Mouse (Mus musculus): Measurements from ENCODE around the gene Ric1. TPM values are rescaled to one million over a fixed set of nuclear protein-coding genes. Genes with fewer than 3 reads are reported as not detected.

The Ric1 gene
- polyA plus RNA-seq (2014; fragmentation: Nextera tagmentation; extraction: Ambion mirVana), result 15.9 and 16.0 TPM in 2 replicates

DNA sequence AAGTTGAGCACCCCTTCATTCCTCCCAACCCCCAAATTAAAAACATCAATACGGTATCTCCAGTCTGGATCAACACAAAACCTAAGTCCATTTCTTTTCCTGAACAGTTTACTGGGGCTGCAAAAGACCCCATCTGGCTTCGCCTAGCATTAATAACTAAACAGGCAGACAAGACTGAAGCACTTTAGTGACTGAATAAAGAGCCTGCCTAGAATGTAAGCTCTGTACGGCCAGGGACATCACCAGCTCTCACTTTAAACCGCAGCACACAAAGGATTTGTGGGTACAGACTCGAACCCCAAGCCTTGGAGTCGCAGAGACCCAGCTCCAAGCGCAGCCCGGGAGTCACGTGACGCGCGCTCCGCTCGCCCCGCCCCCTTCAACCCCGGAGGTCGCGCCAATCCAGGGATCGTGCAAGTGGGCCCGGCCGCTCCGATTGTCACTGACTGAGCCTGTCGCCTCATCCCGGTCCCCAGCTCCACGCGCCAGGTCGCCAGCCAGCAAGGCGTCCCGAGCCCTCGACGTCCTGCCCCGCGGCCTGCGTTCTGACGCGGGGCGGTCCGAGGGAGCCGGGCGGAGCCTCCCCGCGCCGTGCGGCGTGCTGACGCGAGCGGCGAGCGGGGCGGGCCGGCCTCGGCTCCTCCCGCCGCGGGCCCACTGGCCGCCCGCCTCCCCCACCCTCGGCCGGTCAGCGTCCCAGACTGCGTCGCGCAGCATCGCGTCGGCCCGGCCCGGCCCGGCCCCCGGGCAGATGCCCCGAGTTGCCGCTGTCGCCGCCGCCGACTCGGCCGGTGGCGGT is at the start of gene Ric1:
TSS of gene Ric1 (plus strand) at position 646 of the 799 bp plus-strand sequence.
- Histone ChIP-seq H3K4me2 (peak within 1 kb of the TSS; percentile 83), H3K9me3 (ENCODE audit: low read depth, low read length) (no peaks in the 10 kb centered on the region), H3K4me1 (ENCODE audit: insufficient read depth) (peaks cover 4% of the 10 kb centered on the region; the same call in 1 of the 2 replicates), H3K4me3 (ENCODE audit: low read depth, low read length) (peak within 1 kb of the TSS; percentile 83), H3K9ac (peak within 1 kb of the TSS; percentile 91), H3K27ac (ENCODE audit: low read depth) (peak within 1 kb of the TSS; percentile 96), H3K36me3 (ENCODE audit: insufficient read depth) (no peaks in the 10 kb centered on the region), H3K27me3 (ENCODE audit: insufficient read depth, low read length) (no peaks in the 10 kb centered on the region)
- peak; percentile 94 for DNase-seq
- no peak for TF ChIP-seq CTCF (IDR thresholded peaks at IDR 0.05; ENCODE audit: low read depth)
- under 1% methylated on average over 79 of the region's 80 CpGs for WGBS
- ATAC-seq (ENCODE audit: insufficient read depth), result peak; percentile 98

GRCm38 (mm10) chr19:29472424-29472823 is 49.7 kb upstream of the Ric1 start:
- DNase-seq (no peak), ATAC-seq (ENCODE audit: insufficient read depth) (no peak)
- Histone ChIP-seq H3K36me3 (ENCODE audit: insufficient read depth) (no peaks in the 10 kb centered on the region), H3K4me3 (ENCODE audit: low read depth, low read length) (no peak overlapping the region), H3K4me1 (ENCODE audit: insufficient read depth) (0 out of 2 replicates have a peak, but pooled peaks cover 9% of the 10 kb centered on the region), H3K27ac (ENCODE audit: low read depth) (no peak overlapping the region), H3K9me3 (ENCODE audit: low read depth, low read length) (no peaks in the 10 kb centered on the region), H3K9ac (no peak overlapping the region), H3K4me2 (no peak overlapping the region), H3K27me3 (ENCODE audit: insufficient read depth, low read length) (no peaks in the 10 kb centered on the region)
- 63% methylated on average over 8 of the region's 8 CpGs for WGBS
- TF ChIP-seq CTCF (IDR thresholded peaks at IDR 0.05; ENCODE audit: low read depth), result no peak

DNA sequence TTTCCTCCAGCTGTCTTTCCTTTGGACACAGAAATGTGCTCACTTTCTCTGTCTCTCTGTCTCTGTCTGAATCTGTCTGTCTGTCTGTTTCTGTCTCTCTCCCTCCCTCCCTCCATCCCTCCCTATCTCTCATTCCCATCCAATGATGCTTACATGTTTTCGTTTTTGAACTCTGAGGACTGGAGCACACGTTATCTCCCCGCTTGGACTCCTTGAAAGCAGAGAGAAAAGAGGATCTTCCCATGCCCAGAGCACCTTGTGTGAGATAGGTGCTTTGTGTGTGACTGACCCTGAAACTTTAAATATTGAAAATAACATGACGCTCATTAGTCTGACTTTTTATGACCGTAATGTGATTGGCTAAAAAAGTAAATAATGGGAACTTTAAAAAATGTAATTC is 49.1 kb upstream of the Ric1 start:
- Histone ChIP-seq H3K9ac (no peak overlapping the region), H3K4me1 (ENCODE audit: insufficient read depth) (0 out of 2 replicates have a peak, but pooled peaks cover 9% of the 10 kb centered on the region), H3K9me3 (ENCODE audit: low read depth, low read length) (no peaks in the 10 kb centered on the region), H3K27ac (ENCODE audit: low read depth) (no peak overlapping the region), H3K4me3 (ENCODE audit: low read depth, low read length) (no peak overlapping the region), H3K36me3 (ENCODE audit: insufficient read depth) (no peaks in the 10 kb centered on the region), H3K27me3 (ENCODE audit: insufficient read depth, low read length) (no peaks in the 10 kb centered on the region), H3K4me2 (no peak overlapping the region)
- ATAC-seq (ENCODE audit: insufficient read depth) (no peak), DNase-seq (no peak)
- no peak for TF ChIP-seq CTCF (IDR thresholded peaks at IDR 0.05; ENCODE audit: low read depth)
- WGBS, result 77% methylated on average over 5 of the region's 5 CpGs

- no peaks in the 10 kb centered on the region for H3K9me3 ChIP-seq (ENCODE audit: low read depth, low read length)
- 54% methylated on average over 2 of the region's 2 CpGs for WGBS
- TF ChIP-seq CTCF (IDR thresholded peaks at IDR 0.05; ENCODE audit: low read depth), result no peak
- no peaks in the 10 kb centered on the region for H3K36me3 ChIP-seq (ENCODE audit: insufficient read depth)
- no peak overlapping the region for H3K27ac ChIP-seq (ENCODE audit: low read depth)
- ATAC-seq (ENCODE audit: insufficient read depth), result no peak
- H3K4me3 ChIP-seq (ENCODE audit: low read depth, low read length), result no peak overlapping the region
- H3K27me3 ChIP-seq (ENCODE audit: insufficient read depth, low read length), result no peaks in the 10 kb centered on the region; the same call in 1 of the 2 replicates
- DNase-seq, result no peak
- H3K4me2 ChIP-seq, result no peak overlapping the region
- 0 out of 2 replicates have a peak, but pooled peaks cover 5% of the 10 kb centered on the region for H3K4me1 ChIP-seq (ENCODE audit: insufficient read depth)
- no peak overlapping the region for H3K9ac ChIP-seq
Measured at GRCm38 (mm10) chr19:29474803-29475202, 47.3 kb upstream of the Ric1 start.

DNA sequence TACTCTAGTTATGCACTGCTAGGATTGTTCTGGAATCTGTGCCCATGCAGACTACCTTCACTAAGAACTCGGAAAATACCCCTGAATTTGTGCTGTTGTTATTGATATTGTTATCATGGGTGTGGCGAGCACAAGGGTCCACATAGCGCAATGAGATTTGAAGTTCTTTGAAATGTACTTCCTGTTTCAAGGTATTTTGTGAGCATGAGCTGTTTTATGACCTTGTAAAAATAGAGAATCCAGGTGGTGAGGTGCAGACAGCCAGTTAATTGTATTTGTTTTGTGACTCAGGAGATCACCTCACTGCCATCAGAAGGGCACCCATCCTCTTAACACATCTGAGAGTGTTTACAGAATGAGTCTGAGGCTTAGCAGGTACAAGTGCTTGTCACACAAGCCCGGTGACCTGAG is 46.9 kb upstream of the Ric1 start:
- Histone ChIP-seq H3K9ac (no peak overlapping the region), H3K9me3 (ENCODE audit: low read depth, low read length) (no peaks in the 10 kb centered on the region), H3K27me3 (ENCODE audit: insufficient read depth, low read length) (no peaks in the 10 kb centered on the region; the same call in 1 of the 2 replicates), H3K27ac (ENCODE audit: low read depth) (no peak overlapping the region), H3K36me3 (ENCODE audit: insufficient read depth) (no peaks in the 10 kb centered on the region), H3K4me2 (no peak overlapping the region), H3K4me1 (ENCODE audit: insufficient read depth) (0 out of 2 replicates have a peak, but pooled peaks cover 5% of the 10 kb centered on the region), H3K4me3 (ENCODE audit: low read depth, low read length) (no peak overlapping the region)
- no peak for ATAC-seq (ENCODE audit: insufficient read depth)
- WGBS, result 61% methylated on average over 4 of the region's 4 CpGs
- no peak for DNase-seq
- TF ChIP-seq CTCF (IDR thresholded peaks at IDR 0.05; ENCODE audit: low read depth), result no peak

DNA sequence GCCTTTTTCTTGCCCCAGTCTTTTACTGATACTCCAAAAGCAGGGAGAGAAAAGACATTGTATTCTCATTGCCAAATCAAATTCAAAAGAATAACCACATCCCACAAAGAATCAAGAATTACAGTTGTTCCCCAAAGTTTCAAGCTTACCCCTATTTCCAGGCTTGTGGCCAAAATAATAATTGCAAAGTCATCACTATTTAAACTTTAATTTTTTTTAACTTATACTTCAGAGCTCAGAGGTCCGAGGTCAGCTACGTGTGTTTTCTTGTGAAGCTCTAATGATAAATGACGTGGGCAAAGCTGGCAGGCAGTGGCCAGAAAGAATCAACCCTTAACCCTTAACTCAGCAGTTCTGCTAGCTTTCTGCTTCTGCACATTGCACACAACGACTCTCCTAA is 43.5 kb upstream of the Ric1 start:
- no peak for TF ChIP-seq CTCF (IDR thresholded peaks at IDR 0.05; ENCODE audit: low read depth)
- Histone ChIP-seq H3K4me2 (no peak overlapping the region), H3K4me3 (ENCODE audit: low read depth, low read length) (no peak overlapping the region), H3K27ac (ENCODE audit: low read depth) (no peak overlapping the region), H3K27me3 (ENCODE audit: insufficient read depth, low read length) (no peaks in the 10 kb centered on the region; the same call in 1 of the 2 replicates), H3K9ac (no peak overlapping the region), H3K9me3 (ENCODE audit: low read depth, low read length) (no peaks in the 10 kb centered on the region), H3K4me1 (ENCODE audit: insufficient read depth) (no peaks in the 10 kb centered on the region), H3K36me3 (ENCODE audit: insufficient read depth) (no peaks in the 10 kb centered on the region)
- no peak for ATAC-seq (ENCODE audit: insufficient read depth)
- no peak for DNase-seq
- WGBS, result 9% methylated on average over 4 of the region's 4 CpGs

DNA sequence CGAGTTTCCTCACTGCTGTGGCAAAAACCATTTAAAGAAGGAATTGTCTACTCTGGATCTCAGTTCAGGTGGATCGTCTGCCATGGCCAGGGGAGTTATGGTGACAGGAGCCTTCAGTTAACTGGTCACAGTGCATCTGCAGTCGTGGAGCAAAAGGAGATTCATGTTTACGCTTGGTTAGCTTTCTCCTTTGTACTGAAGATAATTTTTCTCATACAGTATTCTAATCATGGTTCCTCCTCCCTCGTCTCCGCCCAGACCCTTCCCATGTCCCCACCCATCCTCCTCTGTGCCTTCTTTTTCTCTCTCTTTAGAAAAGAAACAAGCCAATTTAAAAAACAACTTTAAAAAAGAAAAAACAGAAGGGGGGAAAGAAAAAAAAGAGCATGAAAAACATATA is 40.5 kb upstream of the Ric1 start:
- no peak for ATAC-seq (ENCODE audit: insufficient read depth)
- Histone ChIP-seq H3K9me3 (ENCODE audit: low read depth, low read length) (no peaks in the 10 kb centered on the region), H3K4me2 (no peak overlapping the region), H3K36me3 (ENCODE audit: insufficient read depth) (no peaks in the 10 kb centered on the region), H3K9ac (no peak overlapping the region), H3K27ac (ENCODE audit: low read depth) (no peak overlapping the region), H3K27me3 (ENCODE audit: insufficient read depth, low read length) (no peaks in the 10 kb centered on the region; the same call in 1 of the 2 replicates), H3K4me3 (ENCODE audit: low read depth, low read length) (no peak overlapping the region), H3K4me1 (ENCODE audit: insufficient read depth) (no peaks in the 10 kb centered on the region)
- no peak for DNase-seq
- WGBS, result 68% methylated on average over 6 of the region's 6 CpGs
- TF ChIP-seq CTCF (IDR thresholded peaks at IDR 0.05; ENCODE audit: low read depth), result no peak
